Mouse (Mus musculus): ENCODE results near the gene C130050O18Rik.

C130050O18Rik gene

GRCm38 (mm10) chr5:139427989-139428388 is 22.9 kb downstream of the C130050O18Rik start:
- DNase-seq = peak; percentile 95

GRCm38 (mm10) chr5:139429818-139430341 is 24.8 kb downstream of the C130050O18Rik start:
- no peak for DNase-seq

GRCm38 (mm10) chr5:139432333-139432732 is 27.3 kb downstream of the C130050O18Rik start:
- DNase-seq = no peak

GRCm38 (mm10) chr5:139432747-139433508 is 27.8 kb downstream of the C130050O18Rik start:
- DNase-seq = peak; percentile 94

GRCm38 (mm10) chr5:139433842-139434568 is 28.9 kb downstream of the C130050O18Rik start:
- peak; percentile 97 for DNase-seq

- peak; percentile 95 for DNase-seq
Observed at GRCm38 (mm10) chr5:139434940-139435339, 29.9 kb downstream of the C130050O18Rik start.

GRCm38 (mm10) chr5:139437769-139438168 is 32.7 kb downstream of the C130050O18Rik start:
- DNase-seq = no peak

- peak; percentile 88 for DNase-seq
Observed at GRCm38 (mm10) chr5:139438440-139438839, 33.4 kb downstream of the C130050O18Rik start.

GRCm38 (mm10) chr5:139440451-139440850 is 35.4 kb downstream of the C130050O18Rik start:
- DNase-seq = peak; percentile 96

- peak; percentile 90 for DNase-seq
Observed at GRCm38 (mm10) chr5:139440926-139441725, 36.0 kb downstream of the C130050O18Rik start.

GRCm38 (mm10) chr5:139441726-139442018 is 36.6 kb downstream of the C130050O18Rik start:
- peak; percentile 92 for DNase-seq

- DNase-seq = peak; percentile 89
Observed at GRCm38 (mm10) chr5:139442428-139442827, 37.3 kb downstream of the C130050O18Rik start.

GRCm38 (mm10) chr5:139442962-139443361 is 37.9 kb downstream of the C130050O18Rik start:
- DNase-seq = peak; percentile 90

- DNase-seq = no peak
Observed at GRCm38 (mm10) chr5:139445258-139445657, 40.2 kb downstream of the C130050O18Rik start.

- peak; percentile 91 for DNase-seq
Observed at GRCm38 (mm10) chr5:139448025-139448424, 42.9 kb downstream of the C130050O18Rik start.

- DNase-seq = peak; percentile 94
Observed at GRCm38 (mm10) chr5:139449161-139449791, 44.2 kb downstream of the C130050O18Rik start.

GRCm38 (mm10) chr5:139449926-139450325 is 44.8 kb downstream of the C130050O18Rik start:
- no peak for DNase-seq

- peak; percentile 95 for DNase-seq
Observed at GRCm38 (mm10) chr5:139453031-139453430, 48.0 kb downstream of the C130050O18Rik start.

GRCm38 (mm10) chr5:139455166-139455565 is 50.1 kb downstream of the C130050O18Rik start:
- peak; percentile 91 for DNase-seq

GRCm38 (mm10) chr5:139457241-139457640 is 52.2 kb downstream of the C130050O18Rik start:
- DNase-seq = no peak

GRCm38 (mm10) chr5:139459938-139460337 is 54.9 kb downstream of the C130050O18Rik start:
- no peak for DNase-seq

GRCm38 (mm10) chr5:139460384-139461067 is 55.4 kb downstream of the C130050O18Rik start, which contains the start of gene 3110082I17Rik:
Gene 3110082I17Rik (minus strand): TSS chr5:139460527.
- DNase-seq = peak; percentile 100
